Mouse (Mus musculus) testis, adult 2 months (tissue): ENCODE data around the gene Zfp655.

Experiments
- CTCF ChIP-seq: fragments of 200-500 bp; IDR thresholded peaks from 2 replicates; pipeline ENCODE4 v1.5.1; 2012; ENCODE audit warnings: low read depth, mild to moderate bottlenecking, inconsistent platforms, low read length, moderate library complexity; ENCODE audit not compliant: control insufficient read depth, insufficient read depth, insufficient replicate concordance
- POLR2A ChIP-seq: fragments of 200-500 bp; IDR thresholded peaks from 2 replicates; pipeline ENCODE4 v1.6.1; 2012; ENCODE audit warnings: low read depth, mild to moderate bottlenecking, inconsistent platforms, low read length, moderate library complexity; ENCODE audit not compliant: control insufficient read depth

DNA sequence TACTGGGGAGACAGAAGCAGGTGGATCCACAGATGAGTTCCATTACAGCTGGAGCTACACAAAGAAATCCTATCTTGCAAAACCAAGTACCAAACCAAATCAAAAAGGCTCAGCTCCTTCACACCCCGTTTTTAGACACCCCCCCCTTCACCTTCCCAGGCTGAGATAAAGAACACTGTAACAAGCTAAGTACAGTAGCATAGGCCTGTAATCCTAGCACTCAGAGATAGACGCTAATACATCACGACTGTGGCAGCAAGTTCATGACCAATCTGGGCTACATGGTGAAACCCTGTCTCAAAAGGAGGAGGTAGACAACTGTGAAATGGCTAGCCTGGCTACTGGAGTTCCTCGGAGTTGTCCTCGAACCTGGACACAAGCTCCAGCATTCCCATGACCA lies 41.1 kb upstream of the Zfp655 start:
- TF ChIP-seq POLR2A (no peak), CTCF (no peak)
